Mouse (Mus musculus) G1E (cell line): ENCODE results near the gene Fam43a. TPM values are rescaled to one million over a fixed set of nuclear protein-coding genes. Genes with fewer than 3 reads are reported as not detected.

Source experiments
- ATAC-seq: 2 replicates; pipeline ENCODE4 v1.8.0; 2016; ENCODE audit warnings: mild to moderate bottlenecking; ENCODE audit not compliant: insufficient number of reproducible peaks, poor library complexity, low FRiP score, severe bottlenecking; ENCODE audit errors: extremely low read depth
- DNase-seq: peaks from one replicate; pipeline ENCODE4 v3.0.0; 2012; ENCODE audit warnings: low spot score
- H3K27me3 ChIP-seq: 2 replicates; pipeline ENCODE4 v1.6.1; 2012; ENCODE audit warnings: mild to moderate bottlenecking, low read length, inconsistent platforms; ENCODE audit not compliant: insufficient read depth
- H3K36me3 ChIP-seq: replicated peaks from 2 replicates; pipeline ENCODE3; 2012; ENCODE audit warnings: mild to moderate bottlenecking, inconsistent platforms
- H3K4me1 ChIP-seq: 2 replicates; pipeline ENCODE4 v1.6.1; 2012; ENCODE audit warnings: low read depth, low read length, inconsistent platforms, mixed read lengths; ENCODE audit not compliant: insufficient read depth
- H3K4me3 ChIP-seq: 2 replicates; pipeline ENCODE4 v1.5.1; 2012; ENCODE audit warnings: low read depth, mild to moderate bottlenecking, inconsistent platforms, low read length, moderate library complexity, mixed read lengths
- H3K9me3 ChIP-seq: replicated peaks from 2 replicates; pipeline ENCODE4 v1.6.1; 2012; ENCODE audit warnings: inconsistent platforms
- CTCF ChIP-seq: IDR thresholded peaks from 2 replicates; pipeline ENCODE4 v1.5.1; 2012; ENCODE audit warnings: low read depth, low read length, inconsistent platforms, mixed read lengths
- GATA1 ChIP-seq: IDR thresholded peaks from 2 replicates; pipeline ENCODE4 v1.6.1; 2012; ENCODE audit warnings: borderline replicate concordance, low read length, inconsistent platforms, mixed read lengths
- GATA2 ChIP-seq: IDR thresholded peaks from 2 replicates; pipeline ENCODE4 v1.6.1; 2012; ENCODE audit warnings: low read depth, low read length, inconsistent platforms, borderline replicate concordance
- POLR2AphosphoS5 ChIP-seq: IDR thresholded peaks from 2 replicates; pipeline ENCODE4 v1.6.1; 2012; ENCODE audit warnings: low read depth, low read length, inconsistent platforms; ENCODE audit not compliant: insufficient replicate concordance
- TAL1 ChIP-seq: conservative IDR thresholded peaks from 2 replicates; pipeline ENCODE4 v1.6.1; 2012; ENCODE audit warnings: low read depth, low read length, inconsistent platforms, mixed read lengths
- polyA plus RNA-seq: library from polyadenylated mRNA; stranded (reverse); fragments of >175 nt; gene quantifications from 2 replicates; pipeline ENCODE4 v1.2.3, GENCODE M21; 2012
- total RNA-seq, 2 experiments: library from RNA; stranded (forward) in 1 of 2; stranded (reverse) in 1 of 2; fragments of 200-1000 nt in 1 of 2; fragments of >200 nt in 1 of 2; fragmentation: Nextera tagmentation in 1 of 2; gene quantifications; 2 replicates each; pipeline ENCODE4 v1.2.3; 2014 to 2017

The Fam43a gene
- total and polyA plus RNA-seq, 3 experiments, result 0.01 TPM; not detected in 2

DNA sequence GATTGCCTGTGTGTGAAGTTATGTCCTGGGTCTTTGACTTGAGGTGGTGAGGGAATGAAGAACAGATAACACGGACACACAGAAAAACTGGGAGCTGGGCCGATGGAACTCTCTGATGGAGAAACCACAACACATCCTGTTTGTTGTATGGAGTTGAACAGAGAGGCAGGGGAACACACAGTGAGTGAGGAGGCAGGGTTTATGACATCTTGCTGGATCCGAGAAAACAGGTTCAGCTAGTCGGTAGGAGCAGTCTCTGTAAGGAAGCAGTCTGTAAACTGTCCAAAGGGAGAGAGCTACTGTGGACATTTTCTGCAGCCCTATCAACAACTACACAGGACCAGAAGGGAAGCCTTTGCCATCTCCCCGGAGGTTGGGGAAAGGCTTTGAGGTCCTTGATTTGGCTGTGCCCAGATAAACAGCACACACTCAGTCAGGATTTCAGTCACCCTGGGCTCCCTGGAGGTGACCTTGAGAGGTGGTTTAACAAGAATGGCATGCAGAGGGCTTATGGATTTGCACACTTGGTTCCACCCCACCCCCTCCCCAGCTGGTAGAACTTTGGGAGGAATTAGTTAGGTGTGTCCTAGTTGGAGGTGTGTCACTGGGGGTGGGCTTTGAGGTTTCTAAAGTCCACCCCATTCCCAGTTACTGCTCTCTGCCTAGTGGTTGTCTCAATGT is 40.1 kb upstream of the Fam43a start:
- Histone ChIP-seq H3K4me3 (no peak overlapping the region), H3K36me3 (peaks cover 80% of the 10 kb centered on the region), H3K27me3 (no peaks in the 10 kb centered on the region), H3K9me3 (peaks cover 20% of the 10 kb centered on the region), H3K4me1 (peaks cover 4% of the 10 kb centered on the region)
- no peak for ATAC-seq
- TF ChIP-seq POLR2AphosphoS5, result no peak
- TF ChIP-seq GATA2, result no peak
- TF ChIP-seq GATA1, result no peak
- no peak for TF ChIP-seq TAL1
- no peak for TF ChIP-seq CTCF
- DNase-seq, result no peak

DNA sequence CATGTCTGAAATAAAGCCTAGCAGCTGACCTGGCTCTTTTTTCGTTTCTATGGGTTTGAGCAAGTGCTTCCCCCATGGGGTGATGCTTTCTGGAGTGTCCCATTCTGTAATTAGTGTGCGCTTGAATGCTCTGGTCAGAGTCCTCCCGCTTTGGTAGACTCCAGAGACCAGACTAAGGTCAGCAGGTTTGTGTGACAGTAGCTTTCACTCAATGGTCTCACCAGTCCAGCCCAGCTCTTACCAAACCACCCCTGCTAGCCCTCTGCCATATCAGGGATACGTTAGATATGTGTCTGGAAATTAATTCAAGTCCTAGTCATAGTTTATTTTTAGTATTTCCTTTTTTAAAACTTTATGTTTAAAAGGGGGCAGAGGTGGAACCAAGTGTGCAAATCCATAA is 38.9 kb upstream of the Fam43a start:
- no peak for TF ChIP-seq POLR2AphosphoS5
- no peak overlapping the region for H3K4me3 ChIP-seq
- no peak for ATAC-seq

DNA sequence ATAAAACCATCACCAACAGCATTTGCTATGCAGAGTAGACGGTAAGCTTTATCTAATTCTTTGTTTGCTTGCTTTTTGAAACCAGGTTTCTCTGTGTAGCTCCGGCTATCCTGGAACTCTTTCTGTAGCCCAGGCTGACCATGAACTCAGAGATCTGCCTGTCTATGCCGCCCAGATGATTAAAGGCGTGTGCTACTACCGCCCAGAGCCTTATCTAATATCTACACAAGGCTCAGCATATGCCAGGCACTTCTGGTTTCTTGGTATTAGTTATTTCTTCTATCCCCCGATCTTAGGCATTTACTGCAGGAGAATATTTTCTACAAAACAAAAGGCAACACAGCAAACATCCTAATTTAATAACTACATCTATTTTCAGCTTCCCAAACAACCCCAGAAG is 33.9 kb upstream of the Fam43a start:
- DNase-seq (no peak), ATAC-seq (peak; percentile 74; the same call in 1 of the 2 replicates)
- no peak overlapping the region; the same call in 1 of the 2 replicates for H3K4me3 ChIP-seq
- H3K4me1 ChIP-seq, result peaks cover 35% of the 10 kb centered on the region
- no peaks in the 10 kb centered on the region for H3K9me3 ChIP-seq
- peaks cover 98% of the 10 kb centered on the region for H3K36me3 ChIP-seq
- no peaks in the 10 kb centered on the region for H3K27me3 ChIP-seq
- TF ChIP-seq TAL1, result peak; percentile 23; the same call in 1 of the 2 replicates
- TF ChIP-seq GATA1, result no peak

More for the DNA sequence above, 38.9 kb upstream of the Fam43a start:
- peaks cover 13% of the 10 kb centered on the region for H3K4me1 ChIP-seq
- DNase-seq, result no peak
- H3K27me3 ChIP-seq, result no peaks in the 10 kb centered on the region
- peaks cover 12% of the 10 kb centered on the region for H3K9me3 ChIP-seq
- H3K36me3 ChIP-seq, result peaks cover 90% of the 10 kb centered on the region

DNA sequence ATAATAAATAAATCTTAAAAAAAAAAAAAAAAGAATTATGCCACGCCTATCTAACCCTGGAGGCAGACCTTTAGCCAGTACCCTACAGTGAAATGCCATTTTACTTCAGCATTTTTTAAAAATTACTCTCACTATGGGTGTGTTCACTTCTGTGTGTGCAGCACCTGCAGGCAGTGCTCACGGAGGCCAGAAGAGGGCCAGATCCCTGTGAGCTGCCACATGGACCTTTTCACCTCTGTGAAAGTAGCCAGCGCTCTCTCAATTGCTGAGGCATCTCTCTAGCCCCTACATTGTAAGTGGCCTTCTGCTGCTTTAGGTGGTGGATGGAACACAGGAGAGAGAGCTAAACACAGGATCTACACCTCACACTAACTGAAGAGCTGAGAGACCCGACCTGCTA is 29.4 kb upstream of the Fam43a start:
- no peak for ATAC-seq

DNA sequence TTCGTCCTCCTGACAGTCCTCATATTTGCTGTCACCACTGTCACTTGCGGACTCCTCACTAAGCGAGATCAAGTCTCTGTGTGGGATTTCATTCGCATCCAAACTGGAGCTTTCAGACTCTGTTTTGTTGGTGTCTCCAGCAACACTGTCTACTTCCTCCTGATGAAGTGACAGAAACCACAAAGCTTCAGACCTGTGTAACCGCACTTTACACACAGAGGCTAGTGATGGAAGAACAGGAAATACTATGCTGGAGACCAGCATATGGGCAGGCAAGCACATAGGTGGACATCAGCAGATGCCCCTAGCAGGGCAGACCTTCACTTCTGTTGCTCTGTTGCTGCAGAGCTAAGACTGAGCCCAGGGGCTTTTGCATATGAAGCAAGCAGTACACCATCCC is 28.1 kb upstream of the Fam43a start:
- no peaks in the 10 kb centered on the region for H3K27me3 ChIP-seq
- no peaks in the 10 kb centered on the region for H3K9me3 ChIP-seq
- H3K36me3 ChIP-seq, result peaks cover 96% of the 10 kb centered on the region
- H3K4me3 ChIP-seq, result no peak overlapping the region
- H3K4me1 ChIP-seq, result peaks cover 21% of the 10 kb centered on the region
- DNase-seq (no peak), ATAC-seq (no peak)
- TF ChIP-seq GATA1 (no peak), POLR2AphosphoS5 (no peak)

More for the DNA sequence above, 29.4 kb upstream of the Fam43a start:
- H3K4me1 ChIP-seq, result peaks cover 33% of the 10 kb centered on the region
- no peaks in the 10 kb centered on the region for H3K27me3 ChIP-seq
- no peaks in the 10 kb centered on the region for H3K9me3 ChIP-seq
- H3K36me3 ChIP-seq, result peaks cover 95% of the 10 kb centered on the region
- H3K4me3 ChIP-seq, result no peak overlapping the region
- TF ChIP-seq TAL1, result no peak
- TF ChIP-seq POLR2AphosphoS5, result no peak
- no peak for TF ChIP-seq CTCF
- TF ChIP-seq GATA1, result no peak
- TF ChIP-seq GATA2, result no peak
- no peak for DNase-seq

DNA sequence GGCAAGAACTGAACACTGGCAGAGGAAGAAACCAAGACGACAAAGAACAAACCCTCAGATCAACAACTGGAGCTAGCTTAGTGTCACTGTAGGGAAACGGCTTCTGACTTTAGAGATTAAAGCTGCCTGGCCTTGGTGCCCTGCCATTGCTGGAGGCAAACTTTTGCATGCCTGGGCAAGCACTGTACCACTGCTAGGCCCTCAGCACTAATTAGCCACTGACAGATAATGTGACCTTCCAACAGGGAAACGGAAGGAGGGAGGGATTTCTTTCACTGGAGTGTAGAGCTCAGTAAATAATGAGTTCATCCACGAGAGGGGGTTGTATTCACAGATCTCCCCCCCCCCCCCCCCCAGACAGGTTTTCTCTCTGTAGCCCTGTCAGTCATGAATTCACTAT is 27.3 kb upstream of the Fam43a start:
- ATAC-seq (no peak), DNase-seq (no peak)
- Histone ChIP-seq H3K9me3 (no peaks in the 10 kb centered on the region), H3K4me3 (no peak overlapping the region), H3K4me1 (peaks cover 18% of the 10 kb centered on the region), H3K27me3 (no peaks in the 10 kb centered on the region), H3K36me3 (peaks cover 96% of the 10 kb centered on the region)
- TF ChIP-seq GATA2, result no peak
- TF ChIP-seq GATA1, result no peak
- no peak for TF ChIP-seq POLR2AphosphoS5
- TF ChIP-seq CTCF, result no peak
- no peak for TF ChIP-seq TAL1

DNA sequence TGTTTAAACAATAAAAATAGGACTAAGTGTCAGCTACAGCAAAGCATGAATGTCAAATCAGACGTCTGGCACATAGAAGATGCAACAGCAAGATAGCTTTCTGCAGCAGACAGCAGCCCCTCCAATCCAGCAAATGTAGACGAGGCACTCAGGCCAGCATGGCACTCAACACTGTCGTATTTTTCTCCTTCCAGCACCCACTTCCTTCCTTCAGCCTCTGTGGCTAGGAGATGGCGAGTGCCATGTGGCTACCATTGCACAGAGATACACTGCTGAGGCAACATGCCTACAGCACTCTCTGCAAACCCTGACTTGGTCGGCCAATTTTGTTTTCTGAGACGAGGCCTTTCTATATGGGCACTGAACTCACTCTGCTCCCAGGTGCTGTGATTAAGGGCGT is 23.7 kb upstream of the Fam43a start:
- ATAC-seq (no peak), DNase-seq (no peak)
- Histone ChIP-seq H3K4me3 (no peak overlapping the region), H3K36me3 (peaks cover 97% of the 10 kb centered on the region), H3K4me1 (peaks cover 11% of the 10 kb centered on the region), H3K9me3 (no peaks in the 10 kb centered on the region), H3K27me3 (no peaks in the 10 kb centered on the region)
- TF ChIP-seq CTCF (no peak), TAL1 (no peak), GATA2 (no peak), GATA1 (no peak), POLR2AphosphoS5 (no peak)
